Mouse (Mus musculus) thymus, adult 2 months (tissue): ENCODE data around the gene Nfrkb. TPM values are rescaled to one million over a fixed set of nuclear protein-coding genes. Genes with fewer than 3 reads are reported as not detected.

Source experiments
- DNase-seq: peaks from one replicate; pipeline ENCODE4 v3.0.0; 2021
- H3K27ac ChIP-seq: fragments of 200-500 bp; 2 replicates; pipeline ENCODE4 v1.5.1; 2012; ENCODE audit warnings: low read length, control low read depth; ENCODE audit not compliant: control insufficient read depth, insufficient read depth
- H3K27me3 ChIP-seq: fragments of 200-500 bp; 2 replicates; pipeline ENCODE4 v1.6.1; 2012; ENCODE audit warnings: mild to moderate bottlenecking, low read length, moderate library complexity, mixed read lengths; ENCODE audit not compliant: control insufficient read depth, insufficient read depth
- H3K36me3 ChIP-seq: fragments of 200-500 bp; 2 replicates; pipeline ENCODE4 v1.6.1; 2012; ENCODE audit warnings: mild to moderate bottlenecking, low read length, moderate library complexity; ENCODE audit not compliant: control insufficient read depth, insufficient read depth
- H3K4me1 ChIP-seq: fragments of 200-500 bp; replicated peaks from 2 replicates; pipeline ENCODE4 v1.6.1; 2012; ENCODE audit warnings: low read length; ENCODE audit not compliant: control insufficient read depth, insufficient read depth
- H3K4me3 ChIP-seq: fragments of 200-500 bp; 2 replicates; pipeline ENCODE4 v1.5.1; 2012; ENCODE audit warnings: mild to moderate bottlenecking, low read length, control low read depth, moderate library complexity; ENCODE audit not compliant: control insufficient read depth, insufficient read depth
- CTCF ChIP-seq: fragments of 200-500 bp; IDR thresholded peaks from 2 replicates; pipeline ENCODE4 v1.5.1; 2012; ENCODE audit warnings: mild to moderate bottlenecking, control low read depth, low read length, moderate library complexity, borderline replicate concordance; ENCODE audit not compliant: control insufficient read depth, poor library complexity, insufficient read depth; ENCODE audit errors: extremely low read depth
- POLR2A ChIP-seq: fragments of 200-500 bp; IDR thresholded peaks from 2 replicates; pipeline ENCODE4 v1.6.1; 2012; ENCODE audit warnings: mild to moderate bottlenecking, low read length, control low read depth, moderate library complexity; ENCODE audit not compliant: control insufficient read depth, poor library complexity, insufficient read depth; ENCODE audit errors: extremely low read depth
- WGBS: fragments of 180-500 bp; shearing (Covaris S2); methylation state at CpG from one replicate; pipeline ENCODE4 v1.1.7; 2018; 5-methylcytosine and 5-hydroxymethylcytosine counted together
- polyA plus RNA-seq: library from polyadenylated mRNA; depleted of rRNA; stranded (reverse); fragments of >200 nt; gene quantifications from 2 replicates; pipeline ENCODE4 v1.2.3, GENCODE M21; 2012; rRNA removed

Gene Nfrkb
- polyA plus RNA-seq: 68.7 and 82.9 TPM in 2 replicates

DNA sequence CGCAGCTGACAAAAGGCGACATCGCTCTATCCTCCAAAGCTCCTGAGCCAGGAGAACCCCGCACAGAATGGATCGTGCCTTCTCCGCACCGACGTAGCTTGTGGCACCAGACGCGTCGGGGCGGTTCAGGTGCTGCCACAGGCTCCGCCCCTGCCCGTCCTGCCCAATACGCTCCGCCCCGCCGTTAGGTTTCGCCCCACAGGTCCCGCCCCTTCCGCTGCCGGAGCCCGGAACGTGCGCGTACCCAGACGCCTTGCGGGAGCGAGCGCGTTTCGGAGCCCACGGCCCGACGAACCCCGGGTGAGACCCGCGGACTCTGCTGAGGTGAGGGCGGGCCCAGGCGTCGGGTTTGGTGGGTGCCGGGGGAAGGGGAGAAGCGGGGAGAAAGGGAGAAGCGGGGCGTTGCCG lies at the start of gene Nfrkb:
Gene Nfrkb, plus strand, starts transcription at position 246 of the 408 bp plus-strand sequence.
- DNase-seq: peak; percentile 98
- Histone ChIP-seq H3K4me1 (peaks cover 9% of the 10 kb centered on the region; the same call in 1 of the 2 replicates), H3K27me3 (no peaks in the 10 kb centered on the region), H3K4me3 (peak within 1 kb of the TSS; percentile 63), H3K36me3 (peaks cover 4% of the 10 kb centered on the region), H3K27ac (peak within 1 kb of the TSS; percentile 53; the same call in 1 of the 2 replicates)
- WGBS: under 1% methylated on average over 43 of the region's 46 CpGs
- peak; percentile 83 for TF ChIP-seq POLR2A
- TF ChIP-seq CTCF: peak; percentile 50; the same call in 1 of the 2 replicates

GRCm38 (mm10) chr9:31344289-31344831 lies 41.6 kb upstream of the Nfrkb start:
- H3K27ac ChIP-seq: no peak overlapping the region
- no peaks in the 10 kb centered on the region for H3K4me1 ChIP-seq
- WGBS: 91% methylated on average over 11 of the region's 11 CpGs
- H3K4me3 ChIP-seq: no peak overlapping the region
- no peaks in the 10 kb centered on the region for H3K27me3 ChIP-seq
- DNase-seq: no peak
- peaks cover 8% of the 10 kb centered on the region; the same call in 1 of the 2 replicates for H3K36me3 ChIP-seq
- TF ChIP-seq CTCF: no peak

GRCm38 (mm10) chr9:31346575-31347080 lies 39.4 kb upstream of the Nfrkb start:
- WGBS: 96% methylated on average over 15 of the region's 15 CpGs
- Histone ChIP-seq H3K27me3 (no peaks in the 10 kb centered on the region), H3K27ac (no peak overlapping the region), H3K36me3 (peaks cover 8% of the 10 kb centered on the region; the same call in 1 of the 2 replicates), H3K4me3 (no peak overlapping the region), H3K4me1 (no peaks in the 10 kb centered on the region)
- no peak for DNase-seq
- TF ChIP-seq CTCF: no peak
- no peak for TF ChIP-seq POLR2A

DNA sequence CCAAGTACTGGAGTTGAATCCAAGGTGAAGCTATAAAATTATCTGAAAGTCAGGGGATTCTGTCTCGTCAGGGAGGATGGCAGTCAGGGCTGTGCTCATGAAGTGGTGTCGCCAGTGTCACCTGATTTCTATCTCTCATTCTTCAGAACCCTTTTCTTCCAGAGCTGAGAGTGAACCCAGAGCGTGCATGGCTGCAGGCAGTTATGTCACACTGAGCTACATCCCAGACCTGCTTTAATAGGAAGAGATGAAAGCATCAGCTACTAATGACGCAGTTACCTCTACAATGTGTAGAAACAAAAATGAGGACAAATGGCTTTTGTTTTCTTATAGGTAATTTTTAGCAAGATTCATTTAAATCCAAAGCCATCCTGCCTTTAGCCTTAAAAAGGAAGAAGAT lies 37.5 kb upstream of the Nfrkb start:
- no peaks in the 10 kb centered on the region for H3K36me3 ChIP-seq
- DNase-seq: no peak
- WGBS: 93% methylated on average over 4 of the region's 4 CpGs
- H3K4me3 ChIP-seq: no peak overlapping the region
- no peak for TF ChIP-seq CTCF
- TF ChIP-seq POLR2A: no peak
- no peak overlapping the region for H3K27ac ChIP-seq
- H3K4me1 ChIP-seq: no peaks in the 10 kb centered on the region
- H3K27me3 ChIP-seq: no peaks in the 10 kb centered on the region

GRCm38 (mm10) chr9:31348915-31349314 lies 37.1 kb upstream of the Nfrkb start:
- H3K27ac ChIP-seq: no peak overlapping the region
- no peaks in the 10 kb centered on the region for H3K27me3 ChIP-seq
- peak; percentile 76; the same call in 1 of the 2 replicates for TF ChIP-seq CTCF
- TF ChIP-seq POLR2A: no peak
- no peak overlapping the region for H3K4me3 ChIP-seq
- no peaks in the 10 kb centered on the region for H3K4me1 ChIP-seq
- H3K36me3 ChIP-seq: no peaks in the 10 kb centered on the region
- peak; percentile 60 for DNase-seq
- WGBS: 77% methylated on average over 11 of the region's 11 CpGs

DNA sequence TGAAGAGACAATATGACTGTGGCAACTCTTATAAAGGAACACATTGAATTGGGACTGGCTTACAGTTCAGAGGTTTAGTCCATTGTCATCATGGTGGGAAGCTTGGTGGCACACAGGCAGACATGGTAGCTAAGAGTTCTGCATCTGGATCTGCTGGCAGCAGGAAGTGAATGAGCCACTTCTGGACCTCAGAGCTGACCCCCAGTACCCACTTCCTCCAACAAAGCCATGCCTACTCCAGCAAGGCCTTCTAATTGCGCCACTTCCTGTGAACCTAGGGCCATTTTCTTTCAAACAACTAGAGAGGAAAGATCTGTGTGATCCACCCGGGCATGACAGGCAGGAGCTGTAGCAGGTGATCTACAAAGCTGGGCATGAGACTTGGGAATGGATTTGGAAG lies 33.3 kb upstream of the Nfrkb start:
- Histone ChIP-seq H3K27me3 (no peaks in the 10 kb centered on the region), H3K4me1 (no peaks in the 10 kb centered on the region), H3K27ac (no peak overlapping the region), H3K36me3 (0 out of 2 replicates have a peak, but pooled peaks cover 4% of the 10 kb centered on the region), H3K4me3 (no peak overlapping the region)
- no peak for TF ChIP-seq CTCF
- DNase-seq: no peak
- WGBS: 86% methylated on average over 2 of the region's 2 CpGs

DNA sequence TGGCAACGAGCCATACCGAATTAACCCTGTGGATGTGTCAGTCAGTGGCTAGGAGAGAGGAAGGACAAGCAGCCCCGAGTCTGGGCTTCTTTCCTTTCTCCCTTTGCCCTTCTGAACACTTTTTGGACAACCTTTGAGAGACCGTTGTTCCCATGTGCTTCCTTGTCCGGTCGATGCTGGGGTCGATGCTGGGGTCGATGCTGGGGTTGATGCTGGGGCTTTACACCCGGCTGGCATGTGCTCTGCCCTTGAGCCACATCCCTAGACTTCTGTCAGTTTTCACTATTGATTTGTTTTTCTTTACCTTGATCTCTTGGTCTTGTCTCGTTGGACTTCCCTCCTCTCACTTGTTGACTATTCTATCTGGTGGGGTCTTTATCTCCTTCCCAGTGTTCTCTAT lies 32.5 kb upstream of the Nfrkb start:
- no peaks in the 10 kb centered on the region for H3K4me1 ChIP-seq
- no peak for TF ChIP-seq CTCF
- TF ChIP-seq POLR2A: no peak
- 94% methylated on average over 10 of the region's 10 CpGs for WGBS
- H3K27me3 ChIP-seq: no peaks in the 10 kb centered on the region
- DNase-seq: no peak
- no peak overlapping the region for H3K27ac ChIP-seq
- H3K4me3 ChIP-seq: no peak overlapping the region
- peaks cover 5% of the 10 kb centered on the region for H3K36me3 ChIP-seq
